Mouse (Mus musculus) heart, adult 2 months (tissue): ENCODE results near the gene Mcee. TPM values are rescaled to one million over a fixed set of nuclear protein-coding genes. Genes with fewer than 3 reads are reported as not detected.

Experiments used
- DNase-seq, 2 experiments: peaks; one replicate each; pipeline ENCODE4 v3.0.0; 2021
- H3K27ac ChIP-seq: fragments of 200-600 bp; 2 replicates; pipeline ENCODE4 v1.8.1; 2022
- H3K27me3 ChIP-seq: fragments of 200-500 bp; 2 replicates; pipeline ENCODE4 v1.6.1; 2012; ENCODE audit warnings: mild to moderate bottlenecking, low read length, inconsistent platforms, mixed read lengths; ENCODE audit not compliant: control insufficient read depth, insufficient read depth
- H3K36me3 ChIP-seq: fragments of 200-500 bp; 2 replicates; pipeline ENCODE4 v1.6.1; 2012; ENCODE audit warnings: low read length, inconsistent platforms; ENCODE audit not compliant: control insufficient read depth, insufficient read depth
- H3K4me1 ChIP-seq: fragments of 200-500 bp; 2 replicates; pipeline ENCODE4 v1.6.1; 2011; ENCODE audit warnings: low read length; ENCODE audit not compliant: control insufficient read depth, insufficient read depth
- H3K4me3 ChIP-seq: fragments of 200-600 bp; 2 replicates; pipeline ENCODE4 v1.8.1; 2022
- H3K79me2 ChIP-seq: fragments of 200-500 bp; replicated peaks from 2 replicates; pipeline ENCODE4 v1.6.1; 2012; ENCODE audit warnings: mild to moderate bottlenecking, inconsistent platforms, low read length, moderate library complexity, mixed read lengths; ENCODE audit not compliant: control insufficient read depth, insufficient read depth
- H3K9ac ChIP-seq: fragments of 200-500 bp; 2 replicates; pipeline ENCODE4 v1.6.1; 2012; ENCODE audit warnings: low read depth, mild to moderate bottlenecking, control low read depth, inconsistent platforms, low read length, mixed read lengths
- CTCF ChIP-seq: fragments of 200-600 bp; IDR thresholded peaks from 2 replicates; pipeline ENCODE4 v1.8.1; 2022; ENCODE audit warnings: antibody characterized with exemption, mild to moderate bottlenecking, moderate library complexity
- EP300 ChIP-seq: fragments of 200-500 bp; IDR thresholded peaks from 2 replicates; pipeline ENCODE4 v1.6.1; 2011; ENCODE audit warnings: low read depth, low read length, control low read depth; ENCODE audit not compliant: insufficient read depth
- POLR2A ChIP-seq: fragments of 200-500 bp; IDR thresholded peaks from 2 replicates; pipeline ENCODE4 v1.6.1; 2011; ENCODE audit warnings: mild to moderate bottlenecking, low read depth, low read length, control low read depth; ENCODE audit not compliant: insufficient read depth
- WGBS: fragments of 180-500 bp; shearing (Covaris S2); methylation state at CpG from one replicate; pipeline ENCODE4 v1.1.7; 2018; 5-methylcytosine and 5-hydroxymethylcytosine counted together
- intact Hi-C: fragments of 180-260 bp; cut with DNase I; formaldehyde crosslinking; loops from one replicate; pipeline ENCODE4 v1.15.1; 2025
- polyA plus RNA-seq: library from polyadenylated mRNA; depleted of rRNA; stranded (reverse); fragments of >200 nt; gene quantifications from 2 replicates; pipeline ENCODE4 v1.2.3, GENCODE M21; 2012
- total RNA-seq, 2 experiments: library from RNA; stranded (reverse); gene quantifications; 2 replicates each; pipeline ENCODE4 v1.2.3; 2021

The Mcee gene
- total and polyA plus RNA-seq, 3 experiments: 92.4 to 198 (median 169) TPM

GRCm38 (mm10) chr7:64357405-64357804, 35.0 kb upstream of the Mcee start:
- no peak overlapping the region for H3K4me3 ChIP-seq
- H3K27me3 ChIP-seq: no peaks in the 10 kb centered on the region
- no peak overlapping the region for H3K27ac ChIP-seq
- no peaks in the 10 kb centered on the region for H3K4me1 ChIP-seq
- DNase-seq: peak; percentile 48 to 61
- H3K36me3 ChIP-seq: no peaks in the 10 kb centered on the region
- WGBS: 69% methylated on average over 9 of the region's 9 CpGs
- intact Hi-C loops: no loop called here
- H3K9ac ChIP-seq: no peak overlapping the region
- TF ChIP-seq POLR2A (no peak), EP300 (no peak), CTCF (no peak)
- H3K79me2 ChIP-seq: no peaks in the 10 kb centered on the region

- TF ChIP-seq CTCF (no peak), POLR2A (no peak), EP300 (no peak)
- Histone ChIP-seq H3K27me3 (no peaks in the 10 kb centered on the region), H3K9ac (no peak overlapping the region), H3K4me3 (no peak overlapping the region), H3K4me1 (no peaks in the 10 kb centered on the region), H3K36me3 (no peaks in the 10 kb centered on the region), H3K79me2 (no peaks in the 10 kb centered on the region), H3K27ac (no peak overlapping the region)
- 85% methylated on average over 6 of the region's 6 CpGs for WGBS
- intact Hi-C loops: no loop called here
- DNase-seq: no peak
These were observed 33.7 kb upstream of the Mcee start for GRCm38 (mm10) chr7:64358666-64359065.

- Histone ChIP-seq H3K9ac (no peak overlapping the region), H3K4me3 (no peak overlapping the region), H3K27me3 (no peaks in the 10 kb centered on the region), H3K4me1 (no peaks in the 10 kb centered on the region), H3K79me2 (no peaks in the 10 kb centered on the region), H3K36me3 (no peaks in the 10 kb centered on the region), H3K27ac (no peak overlapping the region)
- intact Hi-C loops: no loop called here
- 83% methylated on average over 20 of the region's 20 CpGs for WGBS
- TF ChIP-seq POLR2A: no peak
- no peak for TF ChIP-seq EP300
- TF ChIP-seq CTCF: no peak
- no peak for DNase-seq
These were observed 32.3 kb upstream of the Mcee start for GRCm38 (mm10) chr7:64359943-64360585.

- Histone ChIP-seq H3K27ac (no peak overlapping the region), H3K4me3 (no peak overlapping the region), H3K4me1 (no peaks in the 10 kb centered on the region), H3K9ac (no peak overlapping the region), H3K36me3 (no peaks in the 10 kb centered on the region), H3K79me2 (no peaks in the 10 kb centered on the region), H3K27me3 (no peaks in the 10 kb centered on the region)
- 58% methylated on average over 3 of the region's 3 CpGs for WGBS
- intact Hi-C loops: no loop called here
- no peak for DNase-seq
- TF ChIP-seq CTCF (no peak), POLR2A (no peak), EP300 (no peak)
These were observed 31.8 kb upstream of the Mcee start for GRCm38 (mm10) chr7:64360586-64360945.

- intact Hi-C loops: no loop called here
- Histone ChIP-seq H3K4me1 (no peaks in the 10 kb centered on the region), H3K27me3 (no peaks in the 10 kb centered on the region), H3K79me2 (no peaks in the 10 kb centered on the region), H3K9ac (no peak overlapping the region), H3K4me3 (no peak overlapping the region), H3K27ac (no peak overlapping the region), H3K36me3 (no peaks in the 10 kb centered on the region)
- no peak for DNase-seq
- TF ChIP-seq POLR2A (no peak), CTCF (no peak), EP300 (no peak)
- 92% methylated on average over 5 of the region's 5 CpGs for WGBS
These were observed 26.5 kb upstream of the Mcee start for GRCm38 (mm10) chr7:64365863-64366262.

GRCm38 (mm10) chr7:64369841-64370240, 22.6 kb upstream of the Mcee start:
- no peak overlapping the region for H3K27ac ChIP-seq
- H3K36me3 ChIP-seq: no peaks in the 10 kb centered on the region
- peaks cover 3% of the 10 kb centered on the region for H3K4me1 ChIP-seq
- TF ChIP-seq POLR2A: no peak
- TF ChIP-seq EP300: no peak
- no peaks in the 10 kb centered on the region for H3K27me3 ChIP-seq
- no peak overlapping the region for H3K9ac ChIP-seq
- no peaks in the 10 kb centered on the region for H3K79me2 ChIP-seq
- no peak for DNase-seq
- WGBS: 82% methylated on average over 6 of the region's 6 CpGs
- H3K4me3 ChIP-seq: no peak overlapping the region
- intact Hi-C loops: no loop called here
